Mouse (Mus musculus) testis, adult 2 months (tissue): ENCODE results near the gene Znrf1.

Experiments
- CTCF ChIP-seq: fragments of 200-500 bp; IDR thresholded peaks from 2 replicates; pipeline ENCODE4 v1.5.1; 2012; ENCODE audit warnings: low read depth, mild to moderate bottlenecking, inconsistent platforms, low read length, moderate library complexity; ENCODE audit not compliant: control insufficient read depth, insufficient read depth, insufficient replicate concordance
- POLR2A ChIP-seq: fragments of 200-500 bp; IDR thresholded peaks from 2 replicates; pipeline ENCODE4 v1.6.1; 2012; ENCODE audit warnings: low read depth, mild to moderate bottlenecking, inconsistent platforms, low read length, moderate library complexity; ENCODE audit not compliant: control insufficient read depth

- TF ChIP-seq POLR2A (no peak), CTCF (no peak)
Measured at GRCm38 (mm10) chr8:111614786-111615701, 79.1 kb downstream of the Znrf1 start.
